Mouse (Mus musculus) frontal cortex, postnatal 14 days (tissue): ENCODE data around the gene Amot.
A peak's percentile ranks its signal among the peaks of the same experiment; 100 is the strongest.

Source experiments
- DNase-seq, 2 experiments: peaks; one replicate each; pipeline ENCODE4 v3.0.0; 2022; ENCODE audit warnings: low spot score in 2 of 2

Gene Amot

DNA sequence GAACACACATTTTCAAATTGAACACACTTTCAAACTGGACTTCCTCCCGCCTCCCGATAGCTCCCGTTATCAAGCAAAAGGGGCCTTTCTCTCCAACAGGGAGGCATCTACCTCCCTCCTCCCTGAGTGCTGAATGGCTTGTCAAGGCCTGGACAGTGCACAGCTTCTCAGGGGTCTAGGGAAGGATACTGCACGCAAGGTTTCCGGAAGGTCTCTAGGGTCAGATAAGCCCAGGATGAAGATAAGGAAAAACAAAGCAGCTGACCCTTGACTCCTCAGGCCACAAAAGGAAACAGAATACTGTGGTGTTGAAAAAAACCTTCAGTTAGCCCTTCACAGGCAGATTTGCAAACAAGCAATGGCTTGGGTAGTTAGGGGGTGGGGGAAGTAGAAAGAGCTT is 22.6 kb downstream of the Amot start:
- DNase-seq, result no peak

DNA sequence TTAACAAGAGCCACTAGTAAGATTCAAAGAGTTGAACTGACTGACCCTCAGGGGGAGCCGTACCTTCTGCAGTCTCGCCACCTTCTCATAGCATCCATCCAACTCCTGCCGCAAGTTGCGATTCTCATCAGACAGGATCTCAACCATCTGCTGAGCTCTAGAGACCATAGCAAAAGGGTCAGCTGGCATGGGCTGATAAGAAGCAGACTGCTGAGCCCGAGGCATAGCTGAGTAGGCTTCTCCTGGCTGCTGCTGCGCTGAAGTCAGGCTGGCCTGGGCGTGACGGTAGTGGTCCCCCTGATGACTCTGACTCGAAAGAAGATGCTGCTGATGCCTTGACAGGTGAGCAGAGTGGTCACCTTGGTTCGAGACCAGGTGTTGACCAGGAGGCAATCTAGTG is 25.0 kb downstream of the Amot start:
- no peak for DNase-seq

DNA sequence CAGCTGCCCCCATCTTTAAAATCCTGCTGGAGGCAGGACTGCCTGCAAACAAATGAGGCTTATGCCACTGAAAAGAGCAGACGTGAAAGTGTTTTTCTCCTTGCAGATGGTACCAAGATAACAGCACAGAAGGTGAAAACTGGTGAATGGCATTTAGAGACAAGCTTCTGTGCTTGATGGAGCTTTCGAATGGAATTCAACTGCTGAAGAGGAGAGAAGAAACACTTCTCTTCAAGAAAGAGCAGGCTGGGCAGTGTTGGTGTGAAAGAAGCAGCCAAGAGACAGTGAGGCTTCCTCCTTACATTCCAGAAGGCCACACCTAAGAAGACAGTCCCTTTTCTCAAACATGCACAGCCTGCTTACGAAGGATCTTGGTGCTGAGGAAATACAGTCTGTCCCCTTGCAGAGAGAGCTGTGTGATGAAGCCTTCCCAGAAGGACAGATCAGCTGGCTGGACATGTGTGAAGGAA is 27.2 kb downstream of the Amot start:
- no peak for DNase-seq

DNA sequence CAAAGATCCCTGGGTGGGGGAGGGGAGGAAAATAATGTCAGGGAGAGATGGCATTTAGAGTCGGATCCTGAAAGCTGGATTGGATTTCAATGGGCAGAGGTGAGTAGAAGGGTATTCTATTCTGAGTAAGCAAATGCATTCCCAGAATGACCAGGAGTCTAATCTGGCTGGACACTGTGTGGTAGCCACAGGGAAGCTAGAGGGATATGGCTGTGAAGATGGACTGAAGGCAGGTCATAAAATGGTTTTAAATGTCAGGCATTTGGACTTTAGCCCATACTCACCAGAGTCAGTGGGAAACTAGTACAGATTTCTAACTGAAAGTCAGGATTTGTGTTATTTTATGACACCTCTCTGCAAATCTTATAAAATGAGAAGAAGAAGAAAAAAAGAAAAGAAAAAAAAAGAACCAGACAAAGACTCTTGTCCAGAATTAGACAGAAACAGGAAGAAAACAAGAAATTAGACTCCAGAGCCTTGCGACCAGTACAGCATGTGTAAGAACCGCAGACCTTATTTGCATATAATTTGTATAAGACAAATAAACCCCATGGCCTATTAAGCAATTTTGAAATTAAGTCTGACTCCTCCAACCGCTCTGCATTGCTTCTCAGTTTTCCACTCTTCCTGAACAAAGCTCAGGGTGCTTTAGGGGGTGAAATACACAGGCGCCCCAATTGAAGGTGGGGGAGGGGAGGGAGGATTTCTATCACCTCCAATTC is 27.8 kb downstream of the Amot start:
- DNase-seq, result no peak

DNA sequence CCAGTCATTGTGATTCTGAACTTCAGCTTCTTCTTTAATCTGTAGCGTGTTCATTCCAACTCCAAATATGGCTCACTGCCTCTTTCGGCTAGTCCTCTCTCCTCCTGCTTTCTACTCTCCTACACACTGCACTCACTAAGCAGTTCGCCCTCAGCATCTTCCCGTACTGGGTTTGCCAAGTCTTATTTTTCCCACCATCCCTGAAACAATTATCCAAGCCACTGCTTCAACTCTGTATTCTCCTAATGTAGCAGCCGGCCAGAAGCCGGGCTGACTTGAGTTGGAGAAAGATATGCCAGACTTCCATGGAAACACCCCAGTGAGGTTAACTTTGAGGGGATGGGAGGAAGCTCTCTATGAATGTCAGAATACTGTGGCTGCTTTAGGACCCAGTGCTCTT is 36.7 kb downstream of the Amot start:
- no peak for DNase-seq

DNA sequence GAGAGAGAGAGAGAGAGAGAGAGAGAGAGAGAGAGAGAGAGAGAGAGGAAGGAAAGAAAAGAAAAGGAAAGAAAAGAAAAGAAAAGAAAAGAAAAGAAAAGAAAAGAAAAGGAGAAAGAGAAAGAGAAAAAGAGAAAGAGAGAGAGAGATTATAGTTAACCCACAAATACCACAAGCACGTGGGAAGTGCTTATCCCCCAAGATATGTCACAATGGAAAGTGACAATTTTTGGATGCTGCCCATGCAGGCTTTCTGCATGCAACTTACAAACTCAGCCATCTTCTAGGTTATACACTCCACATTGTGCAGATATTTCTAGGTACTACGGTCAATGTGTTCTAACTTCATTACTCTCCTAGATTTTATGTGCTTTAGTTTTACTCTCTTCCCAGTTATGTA is 41.5 kb downstream of the Amot start:
- DNase-seq, result no peak

DNA sequence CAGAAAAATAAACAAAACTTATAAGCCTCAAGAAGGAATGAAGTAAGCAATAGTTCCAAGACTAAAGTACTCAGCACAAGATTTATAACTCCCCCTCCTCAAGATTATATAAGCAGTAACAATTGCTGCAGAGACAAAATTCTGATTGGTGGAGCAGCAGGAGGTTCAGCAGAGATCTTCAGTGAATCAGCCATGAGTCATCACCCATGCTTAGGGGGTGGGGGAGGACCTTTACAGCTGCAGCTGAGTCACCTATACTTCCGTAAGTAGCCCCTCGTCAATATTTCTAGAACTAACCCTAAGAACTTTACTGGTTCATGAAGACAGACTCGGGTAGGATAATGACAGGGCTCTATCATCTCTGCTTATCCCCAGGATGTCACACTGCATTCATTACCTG is 43.6 kb downstream of the Amot start:
- no peak for DNase-seq

DNA sequence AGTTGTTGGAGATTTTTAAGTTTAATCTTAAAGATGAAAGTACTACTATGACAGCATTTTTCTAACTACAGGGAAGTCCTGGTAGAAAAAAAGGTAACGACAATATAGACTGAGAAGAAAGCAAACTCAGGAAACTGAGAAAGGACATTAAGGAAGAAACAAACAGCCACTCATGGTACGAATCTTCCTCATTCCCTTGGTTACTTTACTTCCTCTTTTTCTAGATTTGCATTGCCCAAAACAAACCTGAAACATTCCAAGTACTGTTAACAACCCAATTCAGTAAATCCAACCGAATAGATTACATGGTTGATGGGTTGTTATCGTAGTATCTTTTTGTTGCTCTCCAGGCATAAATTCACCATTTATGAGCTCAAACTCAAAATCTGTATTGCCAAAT is 48.7 kb downstream of the Amot start:
- no peak for DNase-seq

DNA sequence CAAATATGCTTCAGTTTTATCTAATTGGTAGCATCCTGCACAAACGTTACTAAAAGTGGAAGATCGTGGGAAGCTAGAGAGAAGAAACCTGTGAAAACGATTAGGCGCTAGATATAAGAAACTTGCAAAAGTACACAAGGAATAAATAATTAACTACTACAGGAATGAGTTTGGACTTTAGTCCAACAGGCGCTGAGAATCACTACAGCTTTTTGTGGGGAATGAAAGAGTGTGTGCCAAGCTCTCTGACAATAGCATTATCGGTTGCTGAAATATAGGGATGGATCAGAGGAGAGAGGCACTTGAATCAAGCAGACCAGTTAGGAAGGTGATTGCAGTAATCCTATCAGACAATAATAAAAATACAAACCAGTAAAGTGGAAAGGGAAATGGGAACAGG is 49.4 kb downstream of the Amot start:
- no peak for DNase-seq

DNA sequence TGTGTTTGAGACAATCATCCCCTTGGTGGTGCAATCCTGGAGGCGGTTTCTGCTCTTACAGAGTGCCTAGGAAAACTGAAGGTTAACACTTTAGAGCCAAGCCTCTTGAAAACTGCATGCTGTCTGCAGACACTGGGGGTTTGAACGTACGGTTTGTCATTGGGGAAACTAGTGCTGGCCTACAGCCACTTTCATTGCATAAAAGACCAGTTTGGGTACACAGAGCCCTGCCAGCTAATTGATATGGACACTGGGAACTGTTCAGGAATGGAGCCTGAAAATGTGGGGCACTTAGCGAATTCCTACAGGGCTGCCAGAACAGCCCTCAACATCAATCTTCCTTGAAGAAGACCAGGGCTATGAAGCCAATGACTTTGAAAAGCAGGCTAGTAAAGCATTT is 50.2 kb downstream of the Amot start:
- DNase-seq, result peak in 1 of 2 experiments; percentile 4

DNA sequence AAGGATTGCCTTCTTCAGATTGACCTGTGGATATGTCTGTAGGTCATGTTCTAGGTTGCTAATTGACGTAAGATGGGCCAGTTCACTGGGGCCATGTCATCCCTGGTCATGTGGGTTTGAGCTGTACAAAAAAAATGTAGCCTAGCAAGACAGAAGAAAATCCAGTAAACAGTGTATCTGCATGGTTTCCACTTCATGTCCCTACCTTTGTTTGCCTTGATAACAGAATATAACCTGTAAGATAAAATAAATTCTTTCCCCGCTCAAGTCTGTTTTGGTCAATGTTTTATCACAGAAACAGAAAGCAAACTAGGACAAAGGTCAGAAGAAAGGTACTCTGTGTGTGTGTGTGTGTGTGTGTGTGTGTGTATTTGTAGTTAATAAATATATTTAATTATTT is 63.5 kb downstream of the Amot start:
- DNase-seq, result no peak

DNA sequence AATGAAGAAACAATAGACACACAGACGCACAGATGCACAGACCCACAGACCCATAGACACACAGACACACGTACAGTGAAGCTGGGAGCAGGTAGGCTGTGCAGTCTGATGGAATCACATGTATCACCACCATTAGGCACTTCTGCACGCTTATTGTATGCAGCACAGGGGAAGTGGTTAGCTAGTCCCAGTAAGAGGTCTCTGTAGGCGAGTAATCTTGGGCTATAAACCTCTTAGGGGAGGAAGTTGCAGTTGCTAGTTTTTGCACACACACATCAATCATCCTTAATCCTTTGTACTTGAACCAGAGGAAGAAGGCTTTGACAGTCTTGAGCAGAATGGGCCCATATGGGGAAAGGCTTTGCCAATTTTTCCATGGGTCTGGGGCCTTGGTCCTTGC is 71.3 kb downstream of the Amot start:
- no peak for DNase-seq

DNA sequence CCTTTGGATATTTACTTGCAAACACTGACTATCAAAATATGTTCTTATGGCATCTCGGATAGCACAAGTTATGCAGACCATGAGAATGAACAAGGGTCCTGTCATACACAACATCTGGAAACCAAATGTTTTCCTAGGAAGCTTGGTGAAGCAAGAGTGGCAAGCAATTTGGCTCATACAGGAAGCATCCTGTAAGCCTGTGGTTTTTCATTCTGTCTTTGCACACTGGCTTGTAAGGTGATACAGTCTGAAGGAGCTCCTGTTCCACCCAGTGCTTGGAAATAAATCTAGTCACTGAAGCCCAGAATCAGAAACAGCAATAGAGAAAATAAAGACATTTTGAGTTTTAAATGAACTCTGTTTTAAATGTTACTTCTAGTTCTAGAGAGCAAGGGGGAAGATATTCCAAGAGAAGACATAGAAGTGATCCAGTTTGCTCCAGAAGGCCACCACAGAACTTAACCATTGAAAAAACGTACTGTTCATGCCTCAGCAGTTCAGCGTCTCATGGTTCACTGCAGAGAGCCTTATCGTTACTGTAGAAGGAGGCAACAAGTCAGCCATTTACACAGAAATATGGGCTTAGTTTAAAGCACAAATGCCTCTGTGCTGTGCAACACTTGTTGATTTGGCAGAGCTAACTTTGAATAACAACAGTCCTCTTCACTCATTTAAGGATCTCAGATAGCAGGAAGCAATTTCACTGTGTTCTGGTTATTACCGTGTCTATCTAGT is 74.0 kb downstream of the Amot start:
- DNase-seq, result no peak

DNA sequence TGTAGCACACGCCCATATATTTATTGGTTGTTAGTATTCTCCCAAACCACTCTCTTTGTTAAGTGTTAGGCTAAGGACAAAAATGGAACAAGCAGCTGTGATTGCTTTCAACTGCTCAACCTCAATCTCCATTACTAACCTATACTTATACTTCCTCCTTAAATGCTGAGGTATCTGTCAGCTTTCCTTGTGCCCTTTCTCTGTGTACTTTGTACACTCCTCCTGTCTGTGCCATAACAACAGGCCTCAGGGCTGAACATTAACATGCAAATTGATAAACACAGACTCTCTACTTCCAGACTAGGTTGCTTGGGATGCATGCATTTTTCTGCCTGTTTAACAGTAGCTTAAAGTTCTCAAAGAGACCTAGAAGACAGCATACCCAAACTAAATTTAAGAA is 76.2 kb downstream of the Amot start:
- DNase-seq, result no peak

DNA sequence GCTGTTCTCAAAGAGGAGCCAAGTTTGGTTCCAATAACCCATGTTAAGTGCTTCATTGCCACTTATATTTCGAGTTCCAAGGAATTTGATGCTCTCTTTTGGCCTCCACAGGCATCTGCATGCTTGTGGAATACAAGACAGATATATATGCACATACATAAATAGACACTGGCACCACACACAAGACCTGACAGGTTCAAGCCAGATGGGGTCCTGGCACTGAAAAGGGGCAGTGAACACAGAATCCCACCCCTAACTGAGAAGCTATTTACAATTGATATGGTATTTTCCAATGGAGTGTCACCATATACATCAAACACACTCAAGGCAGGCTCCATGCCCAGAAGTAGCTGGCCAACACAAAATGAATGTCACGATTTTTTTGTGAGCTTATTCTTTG is 81.0 kb downstream of the Amot start:
- DNase-seq, result no peak

DNA sequence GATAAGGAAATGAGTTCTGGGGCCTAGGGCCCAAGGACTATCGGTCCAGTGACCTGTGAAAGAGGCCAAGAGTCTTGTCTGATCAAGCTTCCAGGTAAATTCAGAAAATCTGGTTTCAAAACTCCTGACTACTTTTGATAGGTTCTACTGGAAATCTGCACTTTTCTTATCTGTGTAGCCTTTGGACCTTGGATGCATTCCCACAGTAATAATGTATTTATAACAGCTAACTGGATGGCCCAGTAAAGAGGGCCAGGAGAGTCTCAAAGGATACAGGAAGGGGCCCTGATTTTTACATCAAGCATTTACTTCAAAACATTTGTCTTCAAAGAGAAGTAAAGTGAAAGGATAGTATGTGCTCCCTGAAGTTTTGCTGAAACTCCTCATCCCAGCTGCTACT is 90.7 kb downstream of the Amot start:
- DNase-seq, result no peak

DNA sequence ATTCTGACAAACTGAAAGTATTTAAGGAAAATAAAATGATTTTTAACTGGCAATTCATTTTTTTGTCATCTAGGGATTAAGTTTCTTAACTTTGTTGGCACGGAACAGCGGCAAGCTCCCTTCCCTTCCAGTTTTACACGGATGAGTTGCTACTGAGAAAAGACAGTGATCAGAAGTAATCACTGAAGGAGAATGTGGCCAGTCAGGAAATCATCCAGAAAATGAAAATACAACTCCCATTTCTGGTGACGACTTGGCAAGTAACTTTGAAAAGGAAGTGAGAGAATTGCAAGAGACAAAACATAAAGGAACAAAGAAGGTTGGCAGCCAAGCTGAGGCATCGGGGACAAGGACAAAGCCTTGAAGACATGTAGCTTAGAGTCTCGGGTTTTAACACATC is 93.6 kb downstream of the Amot start:
- DNase-seq, result no peak

DNA sequence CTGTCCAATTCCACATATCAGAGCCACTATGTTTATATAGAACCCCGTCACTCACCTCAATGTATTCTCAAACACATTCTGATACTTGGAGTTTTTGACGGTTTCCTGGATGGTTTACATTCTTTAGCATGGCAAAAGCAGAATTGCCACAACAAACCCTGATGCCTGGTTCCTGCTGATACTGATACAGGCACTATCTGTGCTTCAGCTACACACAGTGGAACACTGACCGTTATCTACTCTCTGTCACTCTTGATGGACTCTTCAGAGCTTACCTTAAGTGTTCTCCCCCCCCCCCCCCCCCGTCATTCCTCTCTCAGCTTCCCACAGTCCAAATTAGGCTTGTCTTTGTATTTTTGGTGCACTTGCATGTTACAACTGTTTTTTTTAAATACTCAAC is 98.9 kb downstream of the Amot start:
- no peak for DNase-seq

DNA sequence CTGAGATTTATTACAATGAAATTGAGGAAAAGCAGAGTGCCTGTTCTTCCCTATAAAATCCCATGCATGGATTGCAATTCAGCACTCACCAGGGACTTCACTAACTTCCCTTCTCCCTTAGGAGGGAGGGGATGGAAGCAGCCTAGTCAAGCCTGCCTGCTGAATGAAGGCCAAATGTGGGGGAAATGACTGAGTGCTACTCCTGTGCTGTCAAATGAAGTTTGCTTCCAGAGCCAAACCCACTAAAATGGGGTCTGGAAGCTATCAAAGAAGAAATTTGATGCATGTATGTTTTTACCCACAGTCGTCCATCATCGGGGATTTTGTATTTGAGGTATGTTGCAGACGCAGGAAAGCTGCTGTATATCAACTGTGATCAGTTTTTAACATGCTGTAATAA is 103.1 kb downstream of the Amot start:
- no peak for DNase-seq

DNA sequence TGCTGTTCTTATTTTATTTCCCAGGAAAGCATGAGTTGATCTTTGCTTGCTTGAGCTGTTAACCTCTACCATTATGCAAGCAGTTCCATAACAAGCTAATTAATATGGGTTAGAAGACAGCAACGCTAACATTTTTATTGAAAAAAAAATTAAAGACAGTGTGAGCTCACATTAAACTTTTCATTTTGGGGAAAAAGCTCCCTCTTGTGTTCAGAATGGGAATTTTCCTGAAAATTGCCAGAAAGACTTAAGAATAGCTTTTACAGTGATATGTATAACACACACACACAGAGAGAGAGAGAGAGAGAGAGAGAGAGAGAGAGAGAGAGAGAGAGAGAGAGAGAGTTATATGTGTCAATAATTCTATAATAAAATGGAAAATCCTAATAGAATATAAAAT is 105.7 kb downstream of the Amot start:
- no peak for DNase-seq
